Mouse (Mus musculus) gastrocnemius, adult 8-10 months (tissue): ENCODE data around the gene Hpd. TPM values are rescaled to one million over a fixed set of nuclear protein-coding genes. Genes with fewer than 3 reads are reported as not detected.

Experiments used
- DNase-seq, 2 experiments: peaks; one replicate each; pipeline ENCODE4 v3.0.0; 2022; ENCODE audit warnings: low spot score in 2 of 2
- total RNA-seq, 4 experiments: library from RNA; stranded (reverse); gene quantifications; 2 replicates each; pipeline ENCODE4 v1.2.4; 2022

Hpd gene
- total RNA-seq, 4 experiments from 2014 or later, result 1.3 TPM; not detected in 3

DNA sequence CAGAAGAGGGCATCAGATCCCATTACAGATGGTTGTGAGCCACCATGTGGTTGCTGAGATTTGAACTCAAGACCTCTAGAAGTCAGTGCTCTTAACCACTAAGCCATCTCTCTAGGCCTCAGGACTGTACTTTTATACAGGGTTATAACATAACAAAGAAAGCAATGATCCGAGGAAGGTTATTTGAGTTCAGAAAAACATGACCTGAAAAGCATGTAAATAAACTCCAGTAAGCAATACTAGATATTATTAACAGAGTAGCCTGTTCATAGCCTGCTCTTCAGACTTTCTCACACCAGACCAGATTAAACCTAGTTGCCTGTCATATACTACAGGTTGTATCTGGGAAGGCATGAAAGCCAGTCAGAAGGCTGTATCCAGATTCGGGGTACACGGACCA is 4.8 kb upstream of the Hpd start:
- DNase-seq, result no peak

DNA sequence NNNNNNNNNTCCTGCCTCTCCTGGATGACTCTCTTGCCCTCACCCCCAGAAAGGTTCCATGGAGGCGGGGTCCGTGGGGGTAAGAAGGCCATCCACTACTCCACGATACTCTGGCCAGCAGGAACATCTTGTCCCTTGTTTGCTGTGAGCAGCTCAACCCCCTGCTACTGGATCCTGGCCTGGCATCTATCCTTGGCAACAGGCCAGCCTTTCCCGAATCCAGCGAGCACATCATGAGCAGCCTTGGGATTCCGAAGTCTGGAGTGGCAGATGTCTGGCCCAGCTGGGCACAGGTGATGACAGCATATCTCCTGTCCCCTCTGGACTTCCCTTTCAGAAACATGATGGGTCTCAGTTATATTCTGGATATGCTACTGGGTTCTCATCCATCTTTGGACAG is 3.4 kb upstream of the Hpd start:
- DNase-seq, result no peak

GRCm38 (mm10) chr5:123181536-123181935 is 991 bp downstream of the Hpd start:
- no peak for DNase-seq

GRCm38 (mm10) chr5:123180390-123180789 is 2.1 kb downstream of the Hpd start:
- no peak for DNase-seq

DNA sequence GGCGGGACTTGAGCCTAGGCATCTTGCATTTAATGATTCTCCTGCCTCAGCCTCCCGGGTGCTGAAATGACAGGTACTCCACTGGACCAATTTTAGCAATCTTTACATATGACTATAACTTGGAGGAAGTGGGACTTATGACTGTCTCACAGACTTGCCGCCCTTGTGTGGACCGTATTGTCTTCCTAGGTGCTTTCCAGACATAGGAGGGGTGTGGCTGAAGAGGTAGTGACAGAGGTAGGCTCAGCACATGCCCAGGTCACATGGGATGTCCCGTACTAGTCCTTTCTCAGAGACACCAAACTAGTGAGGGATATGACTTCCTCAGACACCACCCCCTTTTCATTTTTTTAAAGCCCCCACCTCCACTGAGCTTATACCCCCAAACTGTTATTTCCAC is 3.7 kb downstream of the Hpd start:
- DNase-seq, result no peak

- peak; percentile 66 to 71 for DNase-seq
Measured at GRCm38 (mm10) chr5:123171646-123172350, 10.7 kb downstream of the Hpd start.

DNA sequence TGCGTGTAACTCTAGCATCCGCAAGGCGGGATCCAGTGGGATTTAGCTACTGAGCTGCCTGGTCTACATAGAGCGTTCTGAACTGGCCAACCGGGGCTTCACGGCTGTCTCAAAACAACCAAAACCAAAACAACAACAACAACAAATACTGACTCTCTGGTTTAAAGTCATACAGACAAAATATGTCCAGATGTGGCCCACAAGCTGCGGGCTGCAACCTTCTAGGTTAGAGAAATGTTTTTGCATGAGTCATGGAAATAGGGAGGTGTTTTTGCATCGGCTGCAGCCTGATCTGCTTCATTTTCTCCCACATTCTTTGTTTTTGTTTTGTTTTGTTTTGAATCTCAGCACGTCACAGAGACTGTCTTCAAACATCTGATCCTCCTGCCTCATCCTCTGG is 12.2 kb downstream of the Hpd start:
- DNase-seq, result no peak

- no peak for DNase-seq
Measured at GRCm38 (mm10) chr5:123169284-123169683, 13.2 kb downstream of the Hpd start, which contains the start of gene Psmd9. TSS of gene Psmd9 (plus strand) at chr5:123169413.

DNA sequence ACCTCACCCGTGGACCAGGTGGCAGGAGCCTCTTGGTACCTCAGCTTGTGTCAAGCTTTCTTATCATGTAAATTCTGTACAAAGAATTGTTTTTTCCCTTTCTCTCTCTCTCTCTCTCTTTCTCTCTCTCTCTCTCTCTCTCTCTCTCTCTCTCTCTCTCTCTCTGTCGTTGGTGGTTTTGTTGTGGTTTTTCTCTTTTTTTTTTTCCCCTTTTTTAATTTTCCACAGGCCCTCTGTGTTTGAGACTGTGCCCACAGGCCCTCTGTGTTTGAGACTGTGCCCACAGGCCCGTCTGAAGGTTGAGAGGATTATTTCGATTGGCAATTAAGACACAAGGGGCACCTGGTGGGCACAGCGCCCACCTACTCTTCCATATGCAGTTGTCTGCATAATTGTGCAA is 14.9 kb downstream of the Hpd start:
- no peak for DNase-seq

DNA sequence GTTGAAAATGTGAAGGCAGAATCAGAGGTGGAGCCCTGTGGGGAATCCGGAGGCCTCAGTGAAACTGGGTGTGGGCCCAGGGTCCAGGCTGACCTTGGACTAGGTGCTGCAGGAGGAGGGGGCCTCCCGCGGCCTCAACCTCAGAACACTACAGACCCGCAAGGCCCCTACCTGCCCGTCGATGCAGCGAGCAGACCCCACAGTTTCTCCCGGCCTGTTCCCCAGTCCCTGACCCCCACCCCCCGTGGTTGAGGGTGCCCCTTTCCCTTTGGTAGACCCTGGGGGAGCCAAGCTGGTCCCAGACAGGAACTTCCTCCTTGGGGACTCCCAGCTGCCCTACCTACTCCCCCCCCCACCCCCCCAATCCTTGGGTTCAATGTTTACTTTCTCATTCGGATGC is 16.1 kb downstream of the Hpd start:
- DNase-seq, result no peak

DNA sequence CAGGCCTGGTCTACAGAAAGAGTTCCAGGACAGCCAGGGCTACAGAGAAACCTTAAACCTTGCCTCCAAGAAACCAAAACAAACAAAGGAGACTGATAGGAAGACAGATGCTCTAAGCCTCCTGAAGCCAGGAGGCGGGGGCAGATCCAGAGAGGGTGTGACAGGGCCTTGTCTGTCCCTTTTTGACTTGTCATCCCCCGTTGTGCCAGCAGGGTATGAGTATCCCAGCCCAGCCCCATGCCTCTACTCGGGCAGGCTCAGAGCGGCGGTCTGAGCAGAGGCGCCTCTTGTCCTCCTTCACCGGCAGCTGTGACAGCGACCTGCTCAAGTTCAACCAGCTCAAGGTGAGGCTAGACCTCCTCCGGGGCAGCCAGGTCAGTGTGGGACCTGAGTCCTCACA is 19.6 kb downstream of the Hpd start:
- DNase-seq, result no peak

DNA sequence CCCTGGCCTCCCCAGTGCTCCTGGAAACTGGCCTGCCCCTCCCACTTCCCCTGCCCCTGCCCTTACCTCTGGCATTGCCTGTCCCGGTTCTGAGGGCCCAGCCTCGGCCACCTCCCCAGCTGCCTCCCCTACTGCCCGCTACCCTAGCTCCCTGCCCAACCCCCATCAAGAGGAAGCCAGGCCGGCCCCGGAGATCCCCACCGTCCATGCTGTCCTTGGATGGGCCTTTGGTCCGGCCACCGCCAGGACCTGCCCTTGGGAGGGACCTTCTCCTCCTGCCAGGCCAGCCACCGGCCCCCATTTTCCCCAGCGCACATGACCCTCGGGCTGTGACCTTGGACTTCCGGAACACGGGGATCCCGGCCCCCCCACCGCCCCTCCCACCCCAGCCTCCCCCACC is 22.2 kb downstream of the Hpd start:
- DNase-seq, result no peak

GRCm38 (mm10) chr5:123159866-123160265 is 22.7 kb downstream of the Hpd start:
- DNase-seq, result no peak

DNA sequence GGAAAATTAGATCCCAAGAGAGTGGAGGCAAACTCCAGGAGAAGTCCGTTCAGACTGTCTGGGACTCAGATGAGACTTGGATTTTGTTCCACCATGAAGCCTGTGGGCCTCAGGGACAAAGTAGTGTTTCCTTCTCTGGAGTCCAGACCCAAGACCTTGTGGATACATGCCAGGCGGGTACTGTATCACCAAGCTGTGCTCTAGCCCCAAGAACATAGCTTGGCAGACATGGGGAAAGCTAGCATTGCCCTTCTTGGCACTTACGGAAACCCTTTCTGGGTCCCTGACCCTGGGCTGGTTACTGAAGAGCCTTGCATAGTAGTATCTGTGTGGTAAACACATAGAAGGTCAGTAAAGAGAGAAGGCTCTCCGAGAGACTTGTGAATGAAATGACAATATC is 23.1 kb downstream of the Hpd start:
- peak in 1 of 2 experiments; percentile 47 for DNase-seq

DNA sequence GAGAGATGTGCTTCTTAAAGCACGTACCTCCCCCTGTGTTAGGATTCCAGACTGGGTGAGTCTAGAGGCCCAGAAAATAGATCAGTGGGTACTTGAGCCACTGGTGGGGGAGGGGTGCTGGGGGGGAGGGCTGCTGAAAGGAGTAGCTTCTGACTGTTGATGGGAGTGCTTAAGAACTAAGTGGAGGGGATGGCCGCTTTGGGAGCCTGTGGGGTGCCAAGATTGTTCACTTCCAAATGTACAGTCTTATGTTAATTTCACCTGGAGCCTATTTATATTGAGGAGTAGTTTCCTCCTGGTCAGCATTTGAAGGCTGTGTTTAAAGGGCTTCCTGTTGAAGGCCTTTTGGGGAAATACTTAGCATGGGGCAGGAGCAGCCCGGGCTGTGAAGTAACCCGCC is 24.6 kb downstream of the Hpd start:
- DNase-seq, result no peak

DNA sequence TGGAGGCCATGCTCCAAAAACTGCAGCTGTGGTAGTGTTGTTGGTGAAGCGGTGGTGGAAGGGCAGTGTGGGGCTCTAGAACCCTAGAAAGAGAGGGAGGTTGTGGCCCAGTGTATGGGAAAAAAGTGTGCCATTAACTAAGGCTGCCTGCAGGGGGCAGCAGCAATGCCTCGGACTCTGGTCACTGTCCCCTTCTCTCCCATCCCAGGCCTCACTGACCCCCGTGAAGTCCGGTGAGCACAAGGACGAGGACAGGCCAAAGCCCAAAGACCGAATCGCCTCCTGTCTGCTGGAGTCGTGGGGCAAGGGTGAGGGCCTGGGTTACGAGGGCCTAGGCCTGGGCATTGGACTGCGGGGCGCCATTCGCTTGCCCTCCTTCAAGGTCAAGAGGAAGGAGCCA is 25.8 kb downstream of the Hpd start:
- no peak for DNase-seq

DNA sequence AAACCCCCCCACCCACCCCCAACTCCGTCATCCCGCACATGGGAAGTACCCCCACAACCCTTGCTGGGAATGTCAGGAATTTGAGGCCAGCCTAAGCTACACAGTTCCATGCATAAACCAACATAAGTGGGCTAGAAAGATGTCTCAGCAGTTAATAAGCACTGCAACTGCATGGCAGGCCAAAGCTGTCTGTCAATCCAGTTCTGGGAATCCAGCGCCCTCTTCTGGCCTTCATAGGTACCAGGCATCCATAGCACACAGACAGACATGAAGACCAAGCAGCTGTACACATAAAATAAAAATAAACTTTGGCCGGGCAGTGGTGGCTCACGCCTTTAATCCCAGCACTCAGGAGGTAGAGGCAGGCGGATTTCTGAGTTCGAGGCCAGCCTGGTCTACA is 27.1 kb downstream of the Hpd start:
- DNase-seq, result peak; percentile 66 to 70

- no peak for DNase-seq
Measured at GRCm38 (mm10) chr5:123152901-123153300, 29.6 kb downstream of the Hpd start.

DNA sequence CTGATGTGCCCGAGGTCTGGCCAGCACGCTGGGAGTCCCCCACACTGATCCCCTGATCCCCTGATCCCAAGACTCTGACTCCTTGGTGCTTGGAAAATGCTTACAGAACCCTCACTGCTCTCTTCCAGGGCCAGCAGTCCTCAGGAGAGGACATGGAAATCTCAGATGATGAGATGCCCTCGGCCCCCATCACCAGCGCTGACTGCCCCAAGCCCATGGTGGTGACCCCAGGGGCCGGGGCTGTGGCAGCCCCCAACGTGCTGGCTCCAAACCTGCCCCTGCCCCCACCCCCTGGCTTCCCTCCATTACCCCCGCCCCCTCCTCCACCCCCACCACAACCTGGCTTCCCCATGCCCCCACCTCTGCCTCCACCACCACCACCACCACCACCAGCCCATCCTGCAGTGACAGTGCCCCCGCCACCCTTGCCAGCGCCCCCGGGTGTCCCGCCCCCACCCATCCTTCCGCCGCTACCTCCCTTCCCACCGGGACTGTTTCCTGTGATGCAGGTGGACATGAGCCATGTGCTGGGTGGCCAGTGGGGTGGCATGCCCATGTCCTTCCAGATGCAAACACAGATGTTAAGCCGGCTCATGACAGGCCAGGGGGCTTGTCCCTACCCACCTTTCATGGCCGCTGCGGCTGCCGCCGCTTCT is 30.7 kb downstream of the Hpd start:
- DNase-seq, result no peak

DNA sequence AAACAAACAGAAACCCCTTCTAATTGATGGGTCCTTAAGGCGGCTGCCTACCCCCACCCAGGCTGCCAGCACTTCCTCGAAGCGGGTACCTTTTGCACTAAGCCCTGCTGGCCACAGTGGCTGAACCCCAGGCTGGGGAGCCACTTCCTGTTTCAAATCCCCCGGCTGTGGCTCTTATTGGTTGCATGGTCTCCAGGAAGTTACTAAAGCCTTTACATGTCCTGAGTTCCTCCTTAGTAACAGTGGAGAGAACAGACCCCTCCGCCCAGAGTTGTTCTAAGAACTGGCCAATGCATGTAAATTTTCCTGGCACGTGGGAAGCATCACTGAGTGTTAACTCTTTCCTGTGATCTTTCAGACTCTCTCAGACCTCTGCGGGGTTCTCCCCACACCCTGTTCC is 31.4 kb downstream of the Hpd start:
- no peak for DNase-seq

GRCm38 (mm10) chr5:123150641-123151040 is 31.9 kb downstream of the Hpd start:
- DNase-seq, result no peak

DNA sequence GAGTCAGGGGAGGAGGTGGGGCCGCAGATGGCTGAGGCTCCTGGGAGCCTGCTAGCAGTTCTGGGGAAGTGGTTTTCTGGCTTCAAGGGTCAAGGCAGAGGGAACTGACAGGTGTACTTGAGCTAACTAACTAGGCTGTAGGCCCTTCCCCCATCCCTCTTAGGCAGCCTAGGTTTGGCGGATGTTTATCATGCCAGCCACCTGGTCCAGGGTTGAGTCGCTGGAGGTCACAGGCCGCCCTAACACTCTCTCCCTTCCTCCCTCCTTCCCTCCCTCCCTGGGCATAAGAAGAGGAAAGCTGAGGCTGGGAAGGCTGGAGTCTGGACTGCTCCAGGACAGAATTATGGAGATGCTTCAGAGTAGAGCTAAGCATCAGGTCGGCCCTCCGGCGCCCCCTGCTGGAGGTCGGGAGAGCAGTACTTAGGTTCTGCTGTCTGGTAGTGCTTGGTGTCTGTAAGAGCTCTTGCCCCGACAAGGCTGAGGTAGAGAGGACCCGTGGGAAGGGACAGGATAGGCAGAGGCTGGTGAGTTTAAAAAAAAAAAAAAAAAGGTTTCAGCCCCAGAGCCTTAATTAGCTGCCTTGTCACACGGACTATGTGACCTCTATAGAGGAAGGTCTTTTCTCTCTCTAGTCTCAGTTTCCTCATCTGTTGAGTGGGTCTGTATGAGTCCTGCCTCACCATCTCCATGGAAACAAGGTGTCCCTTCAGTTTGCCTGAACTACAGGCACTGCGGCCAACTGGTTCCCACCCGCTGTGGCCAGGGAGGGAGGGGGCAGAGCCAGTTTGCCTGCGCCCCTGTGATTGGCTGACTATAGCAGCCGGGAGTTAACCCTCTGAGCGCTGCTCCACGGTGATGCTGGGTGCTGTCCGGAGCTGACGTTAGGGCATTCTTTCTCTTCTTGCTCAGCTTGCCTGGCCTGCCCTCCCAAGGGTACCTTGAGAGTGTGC is 32.8 kb downstream of the Hpd start:
- DNase-seq, result peak; percentile 84 to 89
